Mouse (Mus musculus): ENCODE data around the gene Pkib.

Gene Pkib

DNA sequence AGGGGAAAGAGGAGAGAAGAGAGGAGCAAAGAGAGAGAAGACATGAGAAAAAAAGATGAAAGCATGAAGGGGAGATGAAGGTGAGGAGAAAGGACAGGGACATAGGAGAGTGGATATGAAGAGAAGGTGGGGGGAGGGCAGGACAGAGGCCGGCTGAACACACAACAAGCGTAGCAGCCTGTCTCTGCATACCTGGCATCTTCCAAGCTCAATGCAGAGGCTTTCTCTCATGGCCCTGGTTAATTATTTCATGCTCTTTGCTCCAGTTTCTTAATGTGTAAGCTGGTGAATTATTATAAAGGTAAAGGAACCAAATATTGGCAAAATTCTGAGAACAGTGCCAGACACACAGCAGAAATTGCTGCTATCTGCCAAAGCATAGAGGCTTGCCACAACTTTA lies 109.6 kb downstream of the Pkib start:
- no peak for DNase-seq

DNA sequence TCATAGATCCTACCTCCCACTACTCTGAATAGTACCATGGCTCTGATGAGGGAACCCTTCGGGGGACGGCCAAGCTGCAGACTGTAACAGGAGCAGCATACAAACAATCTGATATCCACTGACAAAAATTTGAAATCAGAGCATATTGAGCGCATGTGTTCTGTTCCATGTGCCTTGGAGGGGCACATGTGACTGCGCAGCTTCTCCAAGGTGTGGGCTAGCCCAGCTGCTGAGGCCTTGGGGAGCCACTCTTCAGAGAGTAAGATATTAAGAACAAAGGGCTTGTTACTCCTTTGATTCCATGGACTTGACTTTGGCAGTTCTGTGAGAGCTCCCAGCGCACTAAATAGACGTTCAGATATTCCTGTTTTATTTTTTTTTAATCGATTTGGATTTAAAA lies 111.3 kb downstream of the Pkib start:
- DNase-seq = no peak

DNA sequence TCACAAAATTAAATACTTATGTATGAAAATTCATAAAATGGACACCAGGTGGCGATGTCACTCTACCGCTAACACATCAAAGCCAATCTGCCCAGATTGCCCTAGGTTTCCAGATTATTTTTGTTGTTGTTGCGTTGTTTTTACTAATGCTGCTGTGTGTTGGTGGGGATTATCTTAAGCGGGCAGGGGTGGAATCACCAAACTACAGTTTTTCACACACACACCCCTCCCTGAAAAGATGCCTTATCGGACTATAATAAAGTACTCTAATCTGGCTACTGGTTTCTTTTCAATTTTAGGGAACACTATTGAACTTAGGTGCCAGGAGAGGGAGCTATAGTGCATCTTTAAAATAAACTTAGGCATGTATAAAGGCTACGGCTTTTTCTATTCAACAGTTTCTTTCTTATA lies 111.8 kb downstream of the Pkib start:
- peak; percentile 17 for DNase-seq

DNA sequence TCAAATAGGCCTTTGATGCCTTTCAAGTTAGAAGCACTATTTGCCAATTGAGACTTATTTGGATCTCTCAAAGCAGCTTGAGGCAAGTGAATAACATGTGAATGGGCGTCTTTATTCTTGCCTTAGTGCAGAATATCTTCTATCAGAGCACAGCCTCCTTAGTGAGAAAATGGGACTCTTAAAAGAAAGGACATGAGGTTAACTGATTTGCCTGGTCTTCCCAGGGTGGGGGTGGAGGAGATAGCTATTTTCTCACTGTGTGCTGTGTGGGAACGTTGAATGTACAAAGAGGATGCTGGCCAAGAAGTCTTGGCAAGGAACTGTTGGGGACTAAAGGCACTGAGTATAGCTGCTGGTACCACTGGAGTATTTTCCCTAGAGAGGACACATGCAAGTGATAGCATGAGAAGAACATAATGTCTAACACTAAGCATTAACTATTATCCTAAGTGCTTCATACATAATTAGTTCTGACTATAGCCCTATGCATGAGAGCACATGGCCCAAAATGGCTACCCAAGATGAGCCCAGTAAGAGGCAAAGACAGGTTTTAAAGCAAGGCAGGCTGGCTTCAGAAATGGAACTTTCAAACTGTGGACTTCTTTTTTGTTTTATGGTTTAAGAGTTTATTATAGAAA lies 112.5 kb downstream of the Pkib start:
- no peak for DNase-seq

DNA sequence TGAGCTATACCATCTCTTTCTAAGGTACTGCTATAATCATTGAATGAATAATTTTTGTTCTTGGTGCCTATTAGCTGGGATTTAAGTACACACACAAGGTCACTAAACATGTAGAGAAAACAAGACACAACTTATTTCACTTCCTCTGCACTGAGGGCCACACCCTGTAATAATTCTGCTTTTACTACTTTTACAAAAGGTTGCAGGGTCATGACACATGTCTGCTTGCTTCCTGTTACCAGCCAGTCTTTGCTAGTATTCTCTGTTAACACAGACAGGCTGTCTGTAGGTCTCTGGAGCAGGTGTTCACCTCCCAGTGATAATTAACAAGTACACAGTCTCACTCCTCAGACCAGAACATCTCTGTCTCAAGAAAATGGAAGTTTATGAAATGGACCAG lies 113.7 kb downstream of the Pkib start:
- DNase-seq = no peak

DNA sequence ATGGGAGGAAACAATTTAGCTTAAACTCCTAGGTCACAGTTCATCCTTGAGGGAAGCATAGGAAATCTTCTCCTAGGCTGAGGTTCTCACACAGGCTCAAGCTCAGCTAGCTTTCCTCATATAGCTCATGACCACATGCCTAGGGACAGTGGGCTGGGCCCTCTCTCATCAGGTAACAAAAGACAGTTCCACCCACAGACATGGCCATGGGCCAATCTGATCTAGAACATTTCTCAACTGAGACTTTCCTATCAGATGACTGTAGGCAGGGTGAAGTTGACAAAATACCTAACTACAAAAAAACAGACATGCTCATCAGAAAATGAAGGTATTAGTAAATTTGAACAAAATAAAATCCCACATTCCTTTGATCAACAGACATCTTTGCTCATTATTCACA lies 115.3 kb downstream of the Pkib start:
- DNase-seq = no peak

DNA sequence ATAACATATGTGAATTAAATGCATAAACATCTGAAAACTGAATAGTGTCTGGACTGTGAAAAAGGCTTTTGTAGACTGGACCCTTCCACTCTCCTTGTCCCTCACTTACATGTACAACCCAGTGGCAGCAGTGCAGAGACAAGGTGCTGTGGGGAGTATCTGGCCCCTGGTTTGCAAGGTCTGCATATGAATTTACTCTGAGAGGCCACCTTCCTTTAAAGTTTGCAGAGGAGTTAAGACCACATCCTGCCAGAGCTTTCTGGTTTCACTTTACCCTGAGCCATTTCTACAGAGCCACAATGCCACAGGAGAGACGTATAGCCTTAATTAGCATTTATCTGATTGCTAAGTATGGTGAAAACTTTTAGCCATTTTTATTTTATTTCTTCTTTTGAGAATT lies 121.6 kb downstream of the Pkib start:
- no peak for DNase-seq

DNA sequence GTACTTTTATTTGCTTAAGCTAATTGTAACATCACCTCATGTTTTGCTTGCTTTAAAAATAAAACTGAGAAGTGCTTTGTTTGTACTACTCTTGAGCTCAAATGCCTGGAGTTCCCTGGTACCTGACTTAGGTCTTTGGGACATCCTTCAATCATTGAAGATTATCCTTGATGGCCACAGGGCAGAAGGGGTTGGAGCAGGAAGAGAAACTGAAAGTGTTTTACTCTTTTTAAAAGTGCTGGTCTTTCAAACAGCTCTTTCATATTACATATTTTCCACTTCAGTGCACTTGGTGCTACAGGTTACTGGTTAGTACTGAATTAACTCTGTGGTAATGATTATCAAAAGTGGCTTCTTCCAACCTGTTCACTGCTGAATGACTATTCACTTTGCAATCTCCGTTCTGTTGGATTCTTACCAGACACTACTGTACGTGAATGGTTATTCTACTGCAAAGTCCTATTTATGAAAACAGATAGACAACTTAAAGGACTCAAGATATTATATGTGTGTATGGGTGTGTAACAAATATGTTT lies 123.5 kb downstream of the Pkib start:
- DNase-seq = no peak

DNA sequence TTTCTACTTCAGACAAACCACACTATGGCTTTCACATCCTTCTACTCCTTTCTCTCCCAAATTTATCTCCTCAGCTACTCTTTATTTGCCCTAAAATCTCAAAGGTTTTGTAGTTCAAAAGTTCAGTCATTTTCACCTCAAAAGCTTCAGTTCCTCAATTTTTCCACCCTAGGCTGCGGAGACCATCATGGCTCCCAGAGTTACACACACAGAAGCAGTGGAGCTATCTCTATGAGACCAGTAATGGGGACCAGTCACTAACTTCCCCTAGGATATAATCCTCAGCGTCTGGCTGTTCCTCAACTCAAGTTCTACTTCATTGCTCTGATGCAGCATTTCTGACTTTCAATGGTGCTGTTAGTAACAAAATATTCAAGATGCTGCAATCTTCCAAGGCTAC lies 127.2 kb downstream of the Pkib start:
- DNase-seq = no peak

DNA sequence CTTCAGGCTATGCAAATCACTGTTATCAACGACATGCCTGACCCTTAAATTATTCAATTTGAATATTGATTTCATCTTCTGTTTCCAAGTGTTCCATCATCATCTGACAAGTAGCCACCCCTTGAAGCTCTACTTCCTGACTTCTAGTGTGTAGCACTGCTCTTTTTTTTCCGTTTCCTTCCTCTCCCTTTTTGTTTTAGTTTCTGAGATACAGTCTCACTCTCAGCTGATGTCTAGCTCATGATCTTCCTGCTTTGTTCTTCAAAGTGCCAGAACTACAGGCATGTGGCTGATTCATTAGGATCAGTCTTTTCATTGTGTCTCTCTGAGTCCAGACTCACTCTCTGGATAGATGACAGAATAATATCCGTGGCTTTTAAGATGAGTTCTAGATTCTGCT lies 128.9 kb downstream of the Pkib start:
- DNase-seq = no peak

DNA sequence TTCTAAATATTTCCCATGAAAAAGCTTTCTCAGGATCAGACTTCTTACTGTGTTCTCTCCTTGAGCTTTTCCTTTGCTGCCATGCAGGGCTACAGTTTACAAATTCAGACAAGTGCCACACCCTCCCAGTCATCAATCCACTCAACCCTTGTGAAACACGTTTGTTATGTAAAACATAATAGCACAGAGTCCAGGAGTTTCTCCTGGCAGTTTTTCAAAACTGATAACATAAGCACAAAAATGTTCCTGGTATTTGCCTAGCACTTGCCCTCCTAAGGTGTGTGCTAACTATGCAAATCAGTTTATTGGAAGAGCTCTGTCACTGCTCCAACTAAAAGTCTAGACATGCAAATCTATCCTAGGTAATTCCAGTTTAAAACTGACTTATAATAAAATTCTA lies 131.3 kb downstream of the Pkib start:
- no peak for DNase-seq

DNA sequence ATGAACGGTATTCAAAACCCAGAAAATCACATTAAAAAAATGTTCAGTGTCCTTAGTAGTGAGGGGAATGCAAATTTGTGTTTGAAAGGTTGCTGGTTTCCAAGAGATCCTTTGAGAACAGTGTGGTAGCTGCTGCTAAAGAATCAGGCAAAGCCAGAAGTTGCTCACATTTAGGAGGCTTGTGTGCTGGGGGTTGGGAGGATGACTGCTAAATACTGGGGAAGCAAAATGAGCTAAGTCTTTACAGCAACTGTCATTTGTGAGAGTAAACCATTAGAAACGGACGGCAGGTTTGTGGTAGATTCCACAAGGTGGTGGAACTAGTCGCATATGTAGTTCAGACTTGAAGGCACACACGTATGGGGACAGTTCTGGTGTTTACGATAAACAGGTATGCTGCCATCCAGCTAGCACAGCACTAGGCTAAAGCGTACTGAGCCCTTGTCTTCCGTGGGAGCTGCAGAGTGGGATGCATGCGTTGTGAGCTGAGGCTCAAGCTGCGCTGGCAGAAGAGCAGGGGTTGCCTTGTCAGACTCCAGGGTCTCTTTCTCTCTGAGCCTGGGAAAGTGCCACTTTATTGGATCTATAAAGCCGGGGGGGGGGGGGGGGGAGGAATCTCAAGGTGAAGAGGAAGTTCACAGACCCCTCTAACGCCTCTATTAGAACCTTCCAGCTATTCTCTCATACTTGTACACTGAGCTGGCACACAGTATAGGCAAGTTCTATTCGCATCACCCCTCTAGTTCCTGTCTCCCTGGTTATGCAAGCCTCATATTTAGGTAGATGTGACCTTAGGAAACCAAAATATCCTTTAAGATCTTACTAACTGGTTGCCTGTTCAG lies 151.7 kb downstream of the Pkib start:
- peak; percentile 26 for DNase-seq

DNA sequence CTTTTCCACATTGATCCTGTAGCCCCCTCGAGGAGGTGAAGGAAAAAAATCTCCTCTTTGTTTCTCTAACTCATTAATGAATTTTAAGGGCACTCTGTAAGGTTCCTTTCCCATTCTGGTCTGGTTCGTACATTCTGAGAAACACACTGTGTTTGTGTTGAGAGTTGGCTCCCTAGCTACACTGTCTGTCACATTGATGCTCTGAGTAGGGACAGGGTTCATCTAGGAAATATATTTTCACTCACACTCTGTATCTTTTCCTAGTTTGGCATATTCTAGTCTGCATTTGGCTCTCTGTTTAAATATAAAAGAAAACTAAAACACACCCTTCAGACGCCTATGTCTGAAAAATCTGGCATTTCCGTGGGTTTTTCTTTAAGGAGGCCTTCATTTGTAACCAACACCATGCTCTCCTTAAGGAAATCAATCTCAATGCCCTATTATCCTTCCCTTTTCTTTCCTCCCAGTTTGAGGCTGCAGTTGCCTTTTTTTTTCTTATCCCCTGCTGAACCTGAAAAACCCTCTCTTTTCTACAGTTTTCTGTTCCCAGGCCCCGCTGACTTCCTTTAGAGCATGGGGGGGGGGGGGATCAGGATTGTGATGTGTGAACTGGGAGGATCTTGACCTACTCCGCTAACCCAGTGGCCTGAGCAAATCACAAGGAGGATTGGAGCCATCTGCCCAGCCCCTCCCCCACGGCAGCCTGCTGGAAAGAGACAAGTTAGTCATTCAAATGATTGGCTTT lies 152.5 kb downstream of the Pkib start:
- DNase-seq = peak; percentile 74

DNA sequence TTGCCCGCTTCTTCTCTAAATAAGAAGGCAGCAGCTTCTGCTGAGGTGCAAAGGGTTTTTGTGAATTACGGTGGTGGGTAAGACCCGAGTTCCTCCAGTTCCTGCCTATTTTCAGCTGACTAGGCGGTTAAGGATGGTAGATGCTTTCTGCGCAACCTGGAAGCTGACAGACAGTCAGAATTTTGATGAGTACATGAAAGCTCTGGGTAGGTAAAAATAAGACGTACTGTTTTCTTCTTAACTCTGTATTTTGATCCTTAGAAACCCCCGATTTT lies 153.0 kb downstream of the Pkib start, which contains the start of gene Fabp7:
Fabp7 (plus strand) TSS at position 6 of the 275 bp plus-strand sequence.
- DNase-seq = no peak

DNA sequence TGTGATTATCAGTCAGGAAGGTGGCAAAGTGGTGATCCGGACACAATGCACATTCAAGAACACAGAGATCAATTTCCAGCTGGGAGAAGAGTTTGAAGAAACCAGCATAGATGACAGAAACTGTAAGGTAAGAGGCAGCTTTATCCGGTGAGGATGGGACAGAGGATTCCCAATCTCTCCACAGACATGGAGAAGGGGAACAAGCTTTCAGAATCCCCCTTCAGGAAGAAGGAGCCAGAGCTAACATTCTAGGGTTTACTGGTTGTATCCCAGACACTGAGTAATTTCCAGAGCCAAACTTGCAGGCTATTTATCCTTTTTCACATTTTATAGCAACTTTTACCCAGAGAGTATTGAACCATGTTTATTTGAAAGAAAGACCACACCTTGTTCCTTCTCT lies 153.8 kb downstream of the Pkib start:
- no peak for DNase-seq
